Mouse (Mus musculus) embryonic facial prominence, embryonic 11.5 days (tissue): ENCODE measurements around the gene Smg8. TPM values are rescaled to one million over a fixed set of nuclear protein-coding genes. Genes with fewer than 3 reads are reported as not detected.
"Not testable (repeated sequence)": the region's sequence is repeated elsewhere in the genome, so short reads cannot be mapped to it uniquely, and the experiment has no call there.

Source experiments
- ATAC-seq: fragments of 200-750 bp; cut with Nextera tagmentation; replicated peaks from 2 replicates; pipeline ENCODE4 v1.8.0; 2017; ENCODE audit warnings: low read depth; ENCODE audit not compliant: insufficient number of reproducible peaks, low FRiP score, low TSS enrichment
- DNase-seq: peaks from one replicate; pipeline ENCODE4 v3.0.0-alpha.2; 2015; ENCODE audit warnings: low spot score
- H3K27ac ChIP-seq: fragments of 300-500 bp; sonication (generic); replicated peaks from 2 replicates; pipeline ENCODE4 v1.5.1; 2014; ENCODE audit warnings: mild to moderate bottlenecking, low read depth, low read length, control low read depth
- H3K27me3 ChIP-seq: fragments of 300-500 bp; sonication (generic); 2 replicates; pipeline ENCODE4 v1.6.1; 2014; ENCODE audit warnings: mild to moderate bottlenecking, low read length, moderate library complexity, mixed read lengths; ENCODE audit not compliant: control insufficient read depth, insufficient read depth
- H3K36me3 ChIP-seq: fragments of 300-500 bp; sonication (generic); replicated peaks from 2 replicates; pipeline ENCODE4 v1.6.1; 2014; ENCODE audit warnings: low read depth, mild to moderate bottlenecking, low read length, moderate library complexity, mixed read lengths; ENCODE audit not compliant: control insufficient read depth, insufficient read depth
- H3K4me1 ChIP-seq: fragments of 300-500 bp; sonication (generic); 2 replicates; pipeline ENCODE4 v1.6.1; 2014; ENCODE audit warnings: low read length, mixed read lengths; ENCODE audit not compliant: control insufficient read depth, insufficient read depth
- H3K4me2 ChIP-seq: fragments of 300-500 bp; sonication (generic); 2 replicates; pipeline ENCODE4 v1.6.1; 2014; ENCODE audit warnings: low read depth, mild to moderate bottlenecking, control low read depth, low read length, moderate library complexity
- H3K4me3 ChIP-seq: fragments of 300-500 bp; sonication (generic); 2 replicates; pipeline ENCODE4 v1.5.1; 2014; ENCODE audit warnings: low read depth, low read length, control low read depth
- H3K9ac ChIP-seq: fragments of 300-500 bp; sonication (generic); replicated peaks from 2 replicates; pipeline ENCODE4 v1.6.1; 2014; ENCODE audit warnings: mild to moderate bottlenecking, control low read depth, low read length
- H3K9me3 ChIP-seq: fragments of 300-500 bp; sonication (generic); replicated peaks from 2 replicates; pipeline ENCODE4 v1.6.1; 2016; ENCODE audit warnings: mild to moderate bottlenecking, low read length, inconsistent platforms, mixed read lengths; ENCODE audit not compliant: control insufficient read depth
- WGBS: fragments of 180-500 bp; shearing (Covaris S2); extraction: QIAGEN DNeasy Blood & Tissue Kit; methylation state at CpG from one replicate; pipeline ENCODE4 v1.1.7; 2014; 5-methylcytosine and 5-hydroxymethylcytosine counted together
- polyA plus RNA-seq: library from polyadenylated mRNA; unstranded; fragments of >200 nt; fragmentation: Nextera tagmentation; extraction: Ambion mirVana; gene quantifications from 2 replicates; pipeline ENCODE4 v1.2.1, GENCODE M21; 2014

Gene Smg8
- polyA plus RNA-seq, 1 experiment from 2014 or later = 36.5 TPM

DNA sequence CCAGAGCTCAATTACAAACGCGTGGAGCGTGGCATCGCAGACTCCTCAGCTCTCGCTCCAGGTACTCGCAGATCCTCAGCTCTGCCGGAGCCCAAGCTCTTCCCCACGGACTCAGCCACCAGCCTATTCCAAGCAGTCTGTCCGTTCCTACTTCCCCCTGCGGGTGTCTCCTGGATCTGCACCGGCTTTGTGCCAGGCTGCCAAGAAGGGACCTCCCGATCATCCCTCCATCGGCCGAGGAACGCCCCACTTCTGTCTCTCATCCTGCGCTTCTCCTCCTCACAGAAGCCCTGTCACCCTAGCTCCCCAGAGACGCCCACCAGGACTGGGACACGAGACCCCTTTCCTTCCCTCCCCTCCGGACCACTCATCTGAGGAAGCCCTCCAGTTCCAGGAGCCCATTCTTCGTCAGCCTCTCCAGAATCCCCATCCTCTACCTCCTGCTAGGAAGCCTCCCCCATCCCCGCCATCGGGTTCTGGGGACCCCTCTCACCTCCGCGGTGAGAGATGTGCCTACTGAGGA, 13.2 kb downstream of the Smg8 start:
- Histone ChIP-seq H3K27me3 (no peaks in the 10 kb centered on the region), H3K9ac (peak overlapping the region; percentile 72), H3K36me3 (no peaks in the 10 kb centered on the region), H3K9me3 (no peaks in the 10 kb centered on the region), H3K4me3 (peak overlapping the region; percentile 65), H3K4me1 (no peaks in the 10 kb centered on the region), H3K4me2 (peak overlapping the region; percentile 86), H3K27ac (peak overlapping the region; percentile 60; the same call in 1 of the 2 replicates)
- peak; percentile 76 for ATAC-seq
- DNase-seq = peak; percentile 77
- WGBS = under 1% methylated on average over 24 of the region's 24 CpGs

DNA sequence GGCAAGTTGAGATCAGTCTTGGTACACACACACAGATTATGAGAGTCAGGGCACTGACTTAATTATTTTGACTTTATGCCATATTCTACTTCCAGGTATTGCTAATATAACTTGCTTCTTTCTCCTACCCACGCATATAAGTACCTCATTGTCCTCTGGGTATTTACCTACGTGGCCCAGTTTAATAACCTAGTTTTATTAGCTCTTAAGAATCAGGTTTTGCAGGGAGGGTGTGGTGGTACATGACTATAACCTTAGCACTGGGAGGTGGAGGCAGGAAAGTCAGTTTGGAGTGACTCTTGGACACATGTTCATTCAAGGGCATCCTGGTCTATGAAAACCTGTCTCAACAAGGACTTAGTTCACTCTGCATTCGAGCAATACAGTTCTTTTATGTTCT, 24.5 kb downstream of the Smg8 start:
- no peak overlapping the region for H3K4me2 ChIP-seq
- DNase-seq = no peak
- 72% methylated on average over 3 of the region's 3 CpGs for WGBS

DNA sequence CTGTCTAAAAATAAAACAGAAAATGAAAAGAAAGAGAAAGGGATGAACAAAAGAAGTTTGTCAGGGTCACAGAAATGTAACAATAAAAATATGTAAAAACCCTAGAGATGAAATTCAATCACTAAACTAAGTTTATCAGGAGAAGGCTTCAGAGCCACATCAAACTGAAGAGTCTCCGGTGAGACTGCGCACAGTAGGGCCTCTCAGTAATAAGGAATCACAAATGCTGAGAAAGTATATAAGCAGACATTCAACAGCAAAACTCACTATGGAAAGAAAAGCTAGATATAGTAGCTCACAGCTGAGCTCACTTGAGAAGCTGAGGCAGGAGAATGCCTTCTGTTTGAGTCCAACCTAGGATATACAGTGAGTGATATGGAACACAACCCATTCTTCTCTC, 26.2 kb downstream of the Smg8 start:
- WGBS = 95% methylated on average over 2 of the region's 2 CpGs
- ATAC-seq = no peak

More for the DNA sequence above, 24.5 kb downstream of the Smg8 start:
- no peak overlapping the region for H3K27ac ChIP-seq
- no peaks in the 10 kb centered on the region; the same call in 1 of the 2 replicates for H3K36me3 ChIP-seq
- no peak overlapping the region for H3K4me3 ChIP-seq
- no peaks in the 10 kb centered on the region for H3K4me1 ChIP-seq
- H3K27me3 ChIP-seq = no peaks in the 10 kb centered on the region
- no peak for ATAC-seq
- no peaks in the 10 kb centered on the region for H3K9me3 ChIP-seq
- no peak overlapping the region for H3K9ac ChIP-seq

DNA sequence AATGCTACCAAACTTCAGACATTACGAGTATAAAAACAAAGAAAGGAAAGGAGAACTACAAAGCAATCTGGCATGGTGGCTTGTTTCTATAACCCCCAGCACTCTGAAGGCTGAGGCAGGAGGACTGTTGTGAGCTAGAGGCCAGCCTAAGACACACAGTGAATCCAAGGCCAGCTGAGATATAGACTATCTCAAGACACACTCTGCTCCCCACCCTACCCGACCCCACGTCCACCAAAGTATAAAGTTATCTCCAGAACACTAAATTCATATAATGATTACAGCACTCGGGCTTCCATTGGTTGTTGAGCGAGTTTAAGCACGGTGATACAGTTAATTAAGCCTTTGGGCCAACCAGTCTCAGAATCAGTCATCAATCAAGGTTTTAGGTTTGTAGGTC, 30.3 kb downstream of the Smg8 start:
- Histone ChIP-seq H3K27me3 (no peaks in the 10 kb centered on the region), H3K27ac (no peak overlapping the region), H3K36me3 (no peaks in the 10 kb centered on the region; the same call in 1 of the 2 replicates), H3K9me3 (no peaks in the 10 kb centered on the region), H3K4me2 (no peak overlapping the region), H3K4me1 (no peaks in the 10 kb centered on the region), H3K9ac (no peak overlapping the region), H3K4me3 (no peak overlapping the region)
- WGBS = 78% methylated on average over 6 of the region's 6 CpGs
- no peak for DNase-seq
- no peak for ATAC-seq

More for the DNA sequence above, 26.2 kb downstream of the Smg8 start:
- Histone ChIP-seq H3K4me1 (no peaks in the 10 kb centered on the region), H3K9ac (no peak overlapping the region), H3K36me3 (no peaks in the 10 kb centered on the region; the same call in 1 of the 2 replicates), H3K4me2 (no peak overlapping the region), H3K27ac (no peak overlapping the region), H3K4me3 (no peak overlapping the region), H3K9me3 (no peaks in the 10 kb centered on the region), H3K27me3 (no peaks in the 10 kb centered on the region)
- no peak for DNase-seq

DNA sequence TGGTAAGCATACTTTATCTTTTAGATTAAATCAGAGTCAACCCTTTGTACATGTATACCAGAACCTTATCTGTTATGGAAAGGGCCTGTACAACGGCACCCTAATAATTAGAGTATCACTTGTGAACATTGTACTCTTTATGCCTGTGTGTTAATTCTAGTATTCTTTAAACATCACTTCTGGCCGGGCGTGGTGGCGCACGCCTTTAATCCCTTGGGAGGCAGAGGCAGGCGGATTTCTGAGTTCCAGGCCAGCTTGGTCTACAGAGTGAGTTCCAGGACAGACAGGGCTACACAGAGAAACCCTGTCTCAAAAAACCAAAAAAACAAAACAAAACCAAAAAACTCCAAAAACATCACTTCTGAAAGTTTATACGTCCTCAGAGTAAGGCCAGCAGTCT, 37.7 kb downstream of the Smg8 start:
- not testable (repeated sequence) for DNase-seq, H3K4me1 ChIP-seq, H3K4me2 ChIP-seq, H3K36me3 ChIP-seq, ATAC-seq, H3K27ac ChIP-seq, H3K4me3 ChIP-seq, H3K27me3 ChIP-seq, H3K9ac ChIP-seq, H3K9me3 ChIP-seq
- 91% methylated on average over 7 of the region's 7 CpGs for WGBS

DNA sequence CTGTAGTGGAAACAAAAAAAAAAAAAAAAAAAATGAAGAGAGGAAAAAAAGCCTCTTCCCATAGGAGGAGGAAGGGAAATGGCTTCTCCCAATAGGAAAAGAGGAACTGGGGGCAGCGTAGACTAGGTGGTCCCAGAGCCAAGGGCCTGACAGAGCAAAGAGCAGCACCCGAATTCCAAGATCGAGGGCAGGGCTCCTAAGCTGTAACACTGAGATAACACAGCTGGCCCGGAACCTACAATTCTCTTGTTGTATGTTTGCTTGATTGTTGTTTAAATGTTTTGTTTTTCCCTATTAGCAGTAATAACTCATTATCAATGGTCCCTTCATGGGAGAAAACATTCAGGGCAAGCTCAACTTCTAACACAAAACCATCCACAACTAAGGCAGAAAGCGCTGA, 39.6 kb downstream of the Smg8 start:
- no peak overlapping the region for H3K27ac ChIP-seq
- no peak overlapping the region for H3K4me3 ChIP-seq
- H3K9me3 ChIP-seq = no peaks in the 10 kb centered on the region
- no peaks in the 10 kb centered on the region; the same call in 1 of the 2 replicates for H3K36me3 ChIP-seq
- H3K4me2 ChIP-seq = no peak overlapping the region
- H3K4me1 ChIP-seq = no peaks in the 10 kb centered on the region
- no peak overlapping the region for H3K9ac ChIP-seq
- 97% methylated on average over 5 of the region's 5 CpGs for WGBS
- no peaks in the 10 kb centered on the region for H3K27me3 ChIP-seq
- ATAC-seq (no peak), DNase-seq (no peak)

DNA sequence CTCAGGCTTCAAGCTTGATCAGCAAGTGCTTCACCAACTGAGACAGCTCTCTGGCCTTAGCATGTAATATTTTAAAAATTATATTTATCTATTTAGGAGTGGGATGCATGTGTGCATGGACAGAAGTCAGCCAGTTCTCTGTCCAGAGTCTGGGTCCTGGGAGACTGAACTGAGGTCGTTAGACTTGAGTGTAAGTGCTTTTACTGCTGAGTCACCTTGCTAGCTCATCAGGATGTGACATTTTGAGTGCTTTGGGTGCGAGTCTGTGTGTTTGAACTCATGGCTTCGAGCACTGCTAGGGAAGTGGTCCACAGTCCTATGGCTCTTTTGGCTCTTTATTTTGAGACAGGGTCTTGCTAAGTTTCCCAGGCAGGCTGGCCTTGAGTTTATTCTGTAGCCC, 43.5 kb downstream of the Smg8 start:
- Histone ChIP-seq H3K9ac (no peak overlapping the region), H3K36me3 (no peaks in the 10 kb centered on the region; the same call in 1 of the 2 replicates)

DNA sequence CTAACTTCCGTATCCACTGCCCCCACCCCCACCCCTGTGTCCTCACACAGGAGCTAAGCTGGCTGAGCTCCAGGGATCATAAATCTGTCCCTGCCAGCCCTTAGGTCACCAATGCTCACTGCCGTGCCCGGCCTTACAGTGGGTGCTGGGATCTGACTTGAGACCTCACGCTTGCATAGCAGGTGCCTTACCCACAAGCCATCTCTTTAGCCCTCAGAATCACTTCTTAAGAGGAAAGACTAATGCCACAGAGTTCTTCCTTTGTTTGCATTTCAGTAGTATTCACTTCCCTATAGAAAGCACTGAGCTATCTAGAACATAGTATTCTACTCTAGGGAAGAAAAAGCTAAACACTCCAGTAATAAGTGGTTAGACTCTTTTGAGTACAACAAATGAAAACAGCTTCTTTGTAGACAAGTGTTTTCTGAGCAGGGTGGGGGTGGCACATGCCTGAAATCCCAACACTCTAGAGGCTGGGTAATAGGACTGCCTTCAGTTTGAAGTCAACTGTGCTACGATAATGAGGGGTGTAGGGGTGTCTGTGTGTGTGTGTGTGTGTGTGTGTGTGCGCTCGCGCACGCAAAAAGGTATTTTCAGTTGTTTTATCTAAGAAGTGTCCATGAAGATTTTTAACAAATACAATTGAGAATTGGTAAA, 47.1 kb downstream of the Smg8 start:
- H3K4me1 ChIP-seq = no peaks in the 10 kb centered on the region
- no peaks in the 10 kb centered on the region for H3K9me3 ChIP-seq
- no peak overlapping the region for H3K4me3 ChIP-seq
- ATAC-seq (no peak), DNase-seq (no peak)
- no peak overlapping the region for H3K9ac ChIP-seq
- no peak overlapping the region for H3K27ac ChIP-seq
- H3K4me2 ChIP-seq = no peak overlapping the region
- no peaks in the 10 kb centered on the region for H3K27me3 ChIP-seq
- H3K36me3 ChIP-seq = no peaks in the 10 kb centered on the region; the same call in 1 of the 2 replicates
- 93% methylated on average over 9 of the region's 9 CpGs for WGBS

More for the DNA sequence above, 43.5 kb downstream of the Smg8 start:
- Histone ChIP-seq H3K4me2 (no peak overlapping the region), H3K27me3 (no peaks in the 10 kb centered on the region), H3K27ac (no peak overlapping the region), H3K9me3 (no peaks in the 10 kb centered on the region), H3K4me3 (no peak overlapping the region), H3K4me1 (no peaks in the 10 kb centered on the region)
- no peak for ATAC-seq
- WGBS = 85% methylated on average over 3 of the region's 3 CpGs
- no peak for DNase-seq
